Mouse (Mus musculus) adrenal gland, postnatal 4 days (tissue): Measurements from ENCODE around the gene Pptc7. TPM values are rescaled to one million over a fixed set of nuclear protein-coding genes. Genes with fewer than 3 reads are reported as not detected.
"Not testable (repeated sequence)": the region's sequence is repeated elsewhere in the genome, so short reads cannot be mapped to it uniquely, and the experiment has no call there.

Source experiments
- DNase-seq, 2 experiments: peaks; one replicate each; pipeline ENCODE4 v3.0.0; 2021 to 2022; ENCODE audit warnings: low spot score in 2 of 2, mixed read lengths in 2 of 2
- total RNA-seq, 2 experiments: library from RNA; stranded (reverse); gene quantifications; 2 replicates each; pipeline ENCODE4 v1.2.3; 2021

The Pptc7 gene
- total RNA-seq, 2 experiments from 2014 or later = 33.1 to 36.7 TPM

DNA sequence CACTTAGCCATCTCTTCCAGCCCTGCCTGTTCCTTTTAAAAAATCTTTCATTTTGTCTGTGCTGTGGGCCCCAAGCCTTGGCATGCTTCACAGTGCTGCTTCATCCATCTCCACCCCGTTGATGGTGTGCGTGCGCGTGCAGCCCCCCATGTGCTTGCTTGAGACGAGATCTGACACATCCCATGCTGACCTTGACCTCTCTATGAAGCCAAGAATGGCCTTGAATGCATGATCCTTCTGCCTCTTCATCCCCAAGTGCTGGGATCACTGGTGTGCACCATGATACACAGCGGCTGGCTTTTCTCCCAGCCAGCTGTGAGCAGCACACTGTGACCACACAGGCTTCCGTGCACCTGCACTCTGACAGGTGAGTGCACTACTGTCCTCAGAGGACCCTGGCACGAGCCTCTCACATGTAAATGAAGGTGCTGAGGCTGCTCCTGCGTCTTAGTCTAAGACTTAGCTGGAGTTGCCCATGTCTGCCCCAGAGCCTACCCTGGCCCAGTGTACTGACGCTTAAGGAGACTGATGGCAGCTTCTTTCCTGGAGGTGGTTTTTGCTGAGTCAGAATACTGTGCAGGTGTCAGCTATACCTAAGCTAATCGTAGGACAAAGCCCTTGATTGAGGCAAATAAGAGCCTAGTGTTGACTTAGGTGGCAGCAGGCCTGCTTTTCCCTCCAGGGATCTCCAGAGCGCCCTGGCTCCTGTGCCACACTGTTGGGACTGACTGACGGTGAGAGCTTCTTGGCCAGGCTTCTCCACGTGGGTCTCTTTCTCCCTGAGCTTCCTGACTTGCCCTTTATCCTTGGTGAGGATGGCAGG lies 11.2 kb downstream of the Pptc7 start:
- DNase-seq = no peak

DNA sequence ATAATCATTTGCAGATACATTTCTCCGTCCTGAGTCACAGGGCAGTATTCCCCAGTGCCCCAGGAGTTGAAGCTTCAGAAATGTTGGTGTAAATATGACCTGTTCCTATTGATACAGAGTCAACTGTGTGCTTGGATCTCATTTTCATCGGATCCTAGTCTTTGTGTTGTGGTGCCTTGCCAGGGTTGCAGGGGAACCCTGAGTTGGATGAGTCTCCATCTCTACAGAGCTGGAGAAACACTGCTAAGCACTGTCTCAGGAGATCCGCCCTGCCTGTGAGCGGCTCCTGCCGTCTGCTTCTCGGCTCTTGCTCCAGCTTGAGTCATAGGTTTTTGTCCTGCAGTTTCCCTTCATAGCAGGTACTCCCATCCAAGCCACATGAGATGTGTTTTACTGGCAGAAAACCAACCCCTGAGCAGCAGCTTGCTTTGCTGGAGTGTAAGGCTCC lies 15.9 kb downstream of the Pptc7 start:
- no peak for DNase-seq

DNA sequence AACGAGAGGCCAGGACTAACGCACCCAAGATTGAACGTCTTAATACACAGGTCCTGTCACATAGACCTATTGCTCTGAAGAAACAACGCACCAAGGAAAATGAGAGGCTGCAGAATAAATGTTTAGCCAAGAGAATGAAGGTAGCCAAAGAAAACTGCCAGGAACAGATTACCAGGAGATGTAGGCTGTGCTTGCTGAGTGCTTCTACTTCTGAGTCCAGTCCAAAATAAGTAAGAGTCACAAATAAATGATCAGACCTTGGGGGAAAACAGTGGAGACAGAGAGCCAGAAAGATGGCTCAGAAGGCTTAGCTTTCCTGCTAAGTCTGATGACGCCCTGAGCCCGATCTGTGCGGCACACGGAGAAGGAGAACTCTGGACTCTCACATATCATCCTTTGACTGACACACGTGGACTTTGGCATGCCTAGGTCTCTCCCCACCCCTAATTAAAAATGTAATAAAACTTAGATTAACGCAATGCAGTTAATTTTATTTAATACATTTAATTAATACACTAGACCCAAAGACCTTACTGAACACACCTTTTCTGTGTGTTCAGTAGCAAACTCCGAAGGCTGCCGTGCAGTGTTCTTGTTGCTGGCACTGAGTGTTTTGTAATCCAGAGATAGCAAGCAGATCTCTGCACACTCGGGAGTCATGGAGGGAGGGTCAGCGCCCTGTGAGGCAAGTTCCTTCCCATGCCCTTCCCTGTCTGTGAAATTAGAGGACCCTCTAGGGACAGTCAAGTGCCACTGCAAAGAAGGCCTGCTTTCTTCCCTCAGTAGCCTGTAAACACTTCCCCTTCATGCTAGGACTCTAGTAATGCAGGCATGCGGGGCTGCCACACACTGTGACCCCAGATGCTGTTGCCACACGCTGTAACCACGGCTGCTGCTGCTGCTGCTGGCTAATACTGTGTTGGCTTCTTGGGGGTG lies 18.9 kb downstream of the Pptc7 start:
- no peak for DNase-seq

DNA sequence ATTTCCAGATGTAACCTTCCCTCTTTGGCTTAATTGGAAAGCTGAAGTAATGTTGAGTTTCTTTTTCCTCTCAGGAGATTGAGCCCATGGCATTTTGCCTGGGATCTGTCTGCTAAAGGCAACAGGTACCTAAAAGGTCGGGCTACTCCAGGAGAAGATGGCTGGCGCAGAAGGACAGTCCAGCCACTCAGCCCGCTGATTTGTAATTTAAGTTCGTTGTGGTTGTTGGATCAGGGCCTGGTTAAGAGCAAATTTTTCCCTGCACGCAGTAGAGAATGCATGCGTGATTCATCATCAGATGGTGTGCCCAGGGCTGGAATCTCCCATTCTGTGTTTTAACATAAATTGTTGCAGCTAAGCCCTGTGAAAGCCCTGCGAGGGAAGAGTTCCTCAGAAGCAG lies 19.8 kb downstream of the Pptc7 start:
- no peak for DNase-seq

DNA sequence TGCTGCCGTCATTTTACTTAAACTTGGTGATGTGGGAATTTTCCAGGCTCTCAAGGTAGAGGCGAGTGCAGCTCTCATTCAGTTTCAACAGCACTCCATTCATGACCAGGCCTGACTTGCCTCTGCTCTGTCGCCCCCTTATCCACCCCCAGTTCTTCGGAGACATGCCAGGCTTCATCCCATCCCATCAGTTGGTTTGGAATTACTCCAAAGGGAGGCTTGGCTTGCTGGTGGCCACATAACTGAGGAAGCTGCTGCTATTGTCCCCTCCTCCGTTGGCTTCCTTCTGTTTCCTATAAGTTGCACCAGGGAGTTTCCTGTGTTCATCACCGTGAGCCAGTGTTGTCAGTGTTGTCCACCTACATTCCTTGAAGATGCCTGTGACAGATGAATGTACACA lies 20.4 kb downstream of the Pptc7 start:
- no peak for DNase-seq

DNA sequence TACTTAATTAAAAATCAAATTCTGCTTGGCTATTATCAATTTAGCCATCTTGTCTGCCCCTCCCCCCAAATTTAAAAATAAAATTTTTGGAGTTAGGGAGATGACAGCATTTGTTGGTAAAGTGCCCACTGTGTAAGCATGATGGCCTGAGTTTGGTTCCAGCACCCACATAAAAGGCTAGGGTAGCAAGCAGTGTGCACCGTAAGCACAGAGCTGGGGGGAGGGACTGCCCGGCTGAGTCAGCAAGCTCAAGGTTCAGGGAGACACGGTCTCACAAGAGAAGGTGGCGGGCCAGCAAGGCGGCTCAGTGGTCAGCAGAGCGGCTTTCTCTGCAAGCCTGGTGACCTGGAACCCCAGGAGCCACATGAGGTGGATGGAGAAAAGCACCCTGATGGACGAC lies 21.3 kb downstream of the Pptc7 start:
- DNase-seq = no peak

DNA sequence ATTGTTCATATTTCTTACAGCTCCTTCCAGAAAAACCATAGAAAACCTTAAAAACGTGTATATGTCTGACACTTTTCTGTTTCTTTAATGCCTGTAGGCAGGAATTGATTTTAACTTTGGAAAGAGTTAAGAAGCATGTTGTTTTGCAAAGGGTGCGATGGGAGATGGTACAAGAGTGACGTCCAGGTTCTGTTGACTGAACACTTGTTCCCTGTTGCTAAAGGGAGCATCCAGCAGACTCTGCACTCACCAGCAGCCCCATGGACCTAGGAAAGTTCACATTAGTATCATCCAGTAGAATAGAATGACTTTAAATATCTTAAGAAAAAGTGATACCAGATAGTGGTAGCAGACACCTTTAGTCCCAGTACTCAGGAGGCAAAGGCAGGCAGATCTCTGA lies 22.4 kb downstream of the Pptc7 start:
- DNase-seq = no peak

DNA sequence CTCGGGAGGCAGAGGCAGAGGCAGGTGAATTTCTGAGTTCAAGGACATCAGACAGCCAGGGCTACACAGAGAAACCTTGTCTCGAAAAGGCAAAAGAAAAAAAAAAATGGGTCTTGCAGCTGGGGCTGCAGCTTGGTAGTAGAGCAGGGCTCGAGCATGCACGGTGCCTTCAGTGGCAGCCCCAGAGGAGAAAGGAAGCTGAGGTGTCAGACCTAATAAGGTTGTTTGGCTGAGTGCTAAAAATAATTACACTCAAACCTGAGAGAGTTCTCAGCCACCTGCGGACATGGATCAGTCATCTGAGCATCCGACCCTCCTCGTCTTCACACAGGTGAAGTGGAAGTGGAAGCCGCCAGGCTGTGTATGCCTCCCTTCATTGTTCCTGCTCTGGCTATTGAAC lies 26.5 kb downstream of the Pptc7 start:
- no peak for DNase-seq

DNA sequence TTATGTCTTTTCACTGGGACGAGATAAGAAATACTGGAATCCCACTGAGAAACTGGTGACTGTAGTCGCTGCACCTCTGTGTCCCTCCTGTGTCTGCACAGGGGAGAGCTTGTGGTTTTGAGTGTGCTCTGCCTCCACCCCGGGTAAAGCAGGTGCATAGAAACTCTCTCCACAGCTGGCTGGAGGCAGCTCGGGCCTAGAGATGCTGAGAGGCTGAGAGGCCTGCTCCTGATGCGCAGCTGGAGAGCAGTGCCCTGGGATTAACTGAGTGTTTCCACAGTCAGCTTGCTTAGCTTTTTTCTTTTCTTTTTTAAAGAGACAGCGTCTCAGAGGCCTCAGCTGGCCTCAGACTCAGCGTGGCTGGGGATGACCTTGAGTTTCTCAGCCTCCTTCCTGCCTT lies 27.5 kb downstream of the Pptc7 start:
- no peak for DNase-seq

DNA sequence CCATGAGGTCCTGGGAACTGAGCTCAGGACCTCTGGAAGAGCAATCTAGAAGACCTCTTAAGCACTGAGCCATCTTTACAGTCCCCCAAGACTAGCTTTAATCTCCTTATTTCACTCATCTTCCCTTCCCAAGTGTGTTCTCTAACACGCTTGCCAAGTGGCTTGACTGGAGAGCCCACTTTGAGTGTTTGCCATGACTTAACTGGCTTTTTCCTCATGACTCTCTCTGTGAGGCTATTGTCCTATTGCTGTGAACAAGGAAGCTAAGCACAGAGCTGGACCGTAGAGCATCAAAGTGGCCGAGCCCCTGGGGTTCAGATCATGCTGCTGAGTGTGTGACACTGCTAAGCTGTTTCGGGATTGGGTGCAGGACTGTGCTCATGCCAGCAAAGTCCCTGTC lies 28.2 kb downstream of the Pptc7 start:
- DNase-seq = no peak

DNA sequence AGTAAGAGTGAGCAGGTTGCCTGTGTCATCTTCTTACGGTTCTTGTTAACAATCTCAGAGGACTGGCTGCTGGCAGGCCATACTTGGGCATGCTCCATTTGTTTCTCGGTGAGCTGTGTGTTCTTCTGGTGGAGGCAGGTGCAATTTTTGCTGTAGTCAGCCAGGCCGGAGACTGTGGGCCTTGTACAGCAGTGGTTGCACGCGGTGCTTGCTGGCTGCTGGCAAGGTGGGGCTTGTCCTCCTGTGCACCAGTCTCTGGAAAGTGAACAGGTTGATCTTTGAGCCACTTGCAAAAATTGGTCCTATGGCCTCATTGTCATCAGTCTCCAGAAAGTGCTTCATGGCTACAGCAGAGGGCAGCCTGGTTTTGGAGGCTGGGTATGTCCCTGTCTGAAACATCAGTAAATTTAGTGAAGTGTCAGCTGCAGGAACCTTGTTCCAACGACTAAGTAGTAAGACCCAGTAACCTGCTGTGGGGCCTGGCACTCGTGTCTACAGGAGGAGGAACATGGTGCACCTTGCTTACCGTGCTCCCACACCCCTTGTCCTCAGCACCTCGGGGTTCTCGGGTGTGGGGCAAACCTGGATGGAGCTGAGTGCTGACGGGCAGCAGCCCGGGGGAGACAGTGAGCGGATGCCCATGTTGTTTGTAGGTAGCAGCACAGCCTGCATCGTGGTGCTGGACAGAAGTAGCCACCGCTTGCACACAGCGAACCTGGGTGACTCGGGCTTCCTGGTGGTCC lies 28.9 kb downstream of the Pptc7 start:
- no peak for DNase-seq

DNA sequence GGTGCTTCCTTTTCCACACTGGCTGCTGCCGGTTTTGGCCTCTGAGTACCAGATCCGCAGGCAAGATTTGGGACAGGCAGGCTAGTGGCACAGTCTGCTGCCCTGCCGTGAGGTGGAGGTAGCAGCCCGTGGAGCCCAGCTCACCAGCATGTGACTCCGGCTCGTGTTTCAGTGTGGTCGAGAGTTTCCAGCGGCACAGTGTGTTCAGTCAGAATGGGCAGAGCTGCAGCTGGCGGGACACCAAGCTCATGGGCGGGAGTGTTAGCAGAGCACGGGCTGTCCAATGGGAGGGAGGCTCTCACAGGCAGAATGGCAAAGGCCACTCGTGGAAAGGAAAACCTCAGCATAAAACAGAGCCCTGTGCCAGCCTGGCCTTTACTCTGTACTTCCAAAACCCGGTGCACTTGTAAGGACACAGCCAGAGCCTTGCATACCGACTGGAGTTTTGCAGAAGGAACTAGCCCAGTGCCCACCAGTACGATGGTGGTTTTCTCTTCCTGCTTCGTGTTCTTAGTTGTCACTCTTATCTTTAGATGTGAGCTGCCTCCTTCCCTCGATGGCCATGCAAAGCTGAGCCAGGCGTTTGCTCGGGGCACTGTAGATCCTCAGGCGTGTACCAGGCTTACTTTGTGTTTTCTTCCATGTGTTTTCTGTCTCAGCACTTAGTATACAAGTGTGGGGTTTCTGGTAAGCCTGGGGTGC lies 31.0 kb downstream of the Pptc7 start:
- peak; percentile 25 to 62 for DNase-seq

DNA sequence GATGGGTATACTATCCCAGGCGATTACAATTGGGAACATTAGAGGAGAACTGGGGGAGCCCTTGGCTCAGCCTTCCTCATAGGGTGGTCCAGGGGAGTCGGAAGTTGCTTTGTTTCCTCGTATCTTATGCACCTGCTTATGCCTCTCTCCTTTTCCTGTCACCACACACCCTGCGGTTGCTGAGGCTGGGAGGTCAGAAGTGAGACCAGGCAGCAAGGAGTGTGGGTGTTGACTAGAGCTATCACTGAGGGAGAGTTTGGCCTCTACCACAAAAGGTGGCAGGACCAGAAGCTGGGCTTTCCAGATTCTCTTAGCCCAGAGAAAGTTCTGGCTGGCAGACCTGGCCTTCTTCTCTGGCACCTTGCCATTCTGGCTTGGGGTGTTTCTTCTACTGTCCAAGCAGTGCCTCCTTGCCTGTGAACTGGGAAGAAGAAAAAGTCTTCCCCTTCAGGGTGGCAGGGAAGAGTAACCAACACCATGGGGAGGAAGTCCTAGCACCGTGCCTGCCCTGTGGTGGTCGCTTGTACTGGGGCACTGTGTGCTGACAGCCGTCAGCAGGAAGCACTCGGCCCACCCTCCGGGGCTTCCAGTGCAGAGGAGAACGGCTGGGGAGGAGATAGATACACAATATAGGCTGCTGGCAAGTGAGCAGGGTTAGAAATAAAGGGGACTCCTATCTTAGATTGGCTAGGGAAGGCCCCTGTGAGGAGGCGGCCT lies 33.3 kb downstream of the Pptc7 start:
- no peak for DNase-seq

DNA sequence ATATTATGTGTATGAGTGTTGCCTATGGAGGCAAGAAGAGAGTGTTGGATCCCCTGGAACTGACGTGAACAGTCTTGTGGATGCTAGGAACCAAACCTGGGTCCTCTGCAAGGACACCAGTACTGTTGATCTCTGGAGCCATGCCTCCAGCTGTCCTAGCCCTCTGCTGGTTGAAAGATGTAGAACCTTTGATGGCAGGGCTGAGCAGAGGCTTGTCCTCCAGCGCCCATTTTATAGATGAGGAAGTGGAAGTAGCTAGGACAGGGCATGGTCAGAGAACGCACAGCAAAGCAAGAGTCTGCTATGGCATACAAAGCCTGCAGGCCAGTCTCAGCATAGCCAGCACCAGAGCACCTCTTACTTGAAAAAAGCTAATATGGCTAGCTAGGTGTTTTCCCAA lies 33.9 kb downstream of the Pptc7 start:
- DNase-seq = no peak

DNA sequence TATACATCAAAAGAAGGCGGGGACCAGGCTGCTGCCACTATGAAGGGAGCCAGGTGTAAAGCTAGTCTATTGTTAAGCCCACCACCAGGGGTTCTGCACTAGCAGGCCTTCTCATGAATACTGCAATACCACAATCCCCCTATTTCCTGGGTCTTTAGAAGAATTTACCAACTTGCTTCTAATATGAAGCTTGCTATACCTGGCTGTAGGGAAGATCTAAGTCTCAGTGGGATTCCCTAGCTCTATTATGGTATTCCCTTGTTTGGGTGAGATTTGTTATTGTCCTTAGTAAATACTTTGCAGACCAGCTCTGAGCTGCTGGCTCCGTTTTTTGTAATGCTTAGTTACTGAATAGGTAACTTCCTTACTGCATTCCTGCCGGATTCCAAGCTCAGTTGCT lies 34.8 kb downstream of the Pptc7 start:
- not testable (repeated sequence) for DNase-seq

DNA sequence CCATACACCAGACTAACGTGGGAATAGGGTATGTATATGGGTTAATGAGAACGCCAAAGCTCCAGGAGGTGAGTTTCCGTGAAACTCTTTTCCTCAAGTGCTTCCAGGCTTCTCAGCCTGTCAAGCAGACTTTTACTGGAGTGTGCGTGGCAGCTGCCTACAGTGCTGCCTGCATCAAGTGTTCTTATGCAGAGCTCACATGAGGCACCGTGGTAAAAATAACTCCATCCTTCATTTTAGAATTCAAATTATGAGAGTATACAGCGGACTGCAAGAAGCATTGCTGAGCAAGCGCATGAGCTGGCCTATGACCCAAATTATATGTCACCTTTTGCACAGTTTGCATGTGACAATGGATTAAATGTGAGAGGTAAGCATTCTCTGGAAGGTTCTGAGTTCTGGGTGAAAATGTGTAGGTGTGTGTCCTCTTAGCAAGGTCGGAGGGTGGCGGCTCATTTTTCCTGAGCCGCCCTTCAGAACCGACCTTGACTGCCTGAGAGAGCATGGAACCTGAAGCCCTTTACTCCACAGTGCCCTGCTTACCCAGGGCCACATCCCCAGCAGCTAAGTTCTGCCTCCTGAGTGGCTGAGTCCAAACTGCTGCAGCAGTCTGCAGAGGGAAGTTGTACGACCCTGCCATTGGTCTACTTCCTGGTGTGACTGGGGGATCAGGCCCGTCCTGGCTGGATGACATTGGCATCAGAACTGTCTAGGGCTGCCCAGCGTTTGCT lies 35.5 kb downstream of the Pptc7 start:
- no peak for DNase-seq

DNA sequence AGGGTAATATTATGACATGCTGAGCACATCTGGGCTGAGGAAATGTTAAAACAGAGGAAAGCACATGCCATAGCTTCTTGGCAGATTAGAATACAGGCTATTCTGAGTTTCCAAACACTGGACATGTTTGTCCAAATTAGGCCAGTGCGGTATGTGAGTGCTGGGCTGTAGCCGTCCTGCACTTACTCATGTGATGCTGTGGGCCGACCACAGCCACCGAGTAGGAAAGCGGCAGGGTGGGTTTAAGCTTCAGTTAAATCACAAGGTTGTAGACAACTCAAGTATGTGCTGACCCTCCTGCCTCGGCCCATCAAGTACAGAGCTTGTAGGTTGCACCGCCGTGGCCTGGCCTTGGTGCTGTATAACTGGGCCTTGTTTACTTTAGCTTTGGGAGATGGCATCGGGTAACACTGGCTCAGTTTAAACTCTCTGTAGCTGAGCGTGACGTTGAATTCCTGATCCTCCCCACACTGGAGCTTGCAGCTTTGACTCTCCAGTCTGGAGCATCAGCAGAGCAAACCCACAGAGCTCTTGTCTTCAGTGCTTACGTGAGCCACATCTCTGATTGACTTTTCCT lies 36.1 kb downstream of the Pptc7 start:
- DNase-seq = no peak

DNA sequence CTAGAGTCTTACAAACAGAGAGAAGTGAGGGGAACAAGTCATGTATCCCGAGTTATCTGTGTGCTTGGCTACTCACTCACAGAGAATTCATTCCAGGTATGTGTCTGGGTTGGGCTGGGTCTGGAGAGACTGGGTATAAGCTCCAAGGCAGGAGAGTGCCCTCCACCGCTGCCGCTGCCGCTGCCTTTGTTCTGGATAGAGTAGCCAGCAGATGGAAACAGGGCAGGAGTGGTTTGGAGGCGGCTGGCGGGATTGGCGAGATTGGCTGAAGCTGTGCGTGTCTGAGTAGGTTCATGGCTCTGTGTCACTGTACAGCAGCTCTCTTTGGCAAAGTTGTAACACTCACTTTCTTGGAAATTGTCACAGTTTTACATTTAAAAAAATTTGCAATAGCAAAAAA lies 39.4 kb downstream of the Pptc7 start:
- no peak for DNase-seq
